In the genomic region with DNA sequence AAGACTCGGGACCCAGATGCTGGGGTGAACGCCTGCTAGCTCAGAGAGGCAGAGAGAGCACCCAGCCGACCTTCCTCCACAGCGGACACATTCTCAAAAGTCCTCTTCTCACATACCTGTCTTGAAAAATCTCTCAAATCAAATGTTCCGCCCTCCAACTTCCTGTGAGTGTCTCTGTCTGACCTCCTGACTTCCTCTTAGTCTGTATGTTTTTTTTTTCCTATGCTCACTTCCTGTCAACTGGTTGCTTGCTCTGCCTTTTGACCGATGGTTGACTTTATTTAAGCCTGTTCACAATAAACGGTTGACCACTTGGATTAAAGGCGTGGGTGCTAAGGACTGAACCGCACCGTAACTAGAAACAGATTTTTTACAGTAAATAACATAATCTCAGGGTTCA, we compare ENCODE assay signal across 17 mouse cellular contexts. TPM values are rescaled to one million over a fixed set of nuclear protein-coding genes. Genes with fewer than 3 reads are reported as not detected.
"Had no signal": no experiment of that assay in that cellular context is flagged by ENCODE, and none has a peak within 500 bp of the region (broad histone marks: within the 10 kb centered on the region; RNA-seq: fewer than 3 reads in every experiment).

No protein-coding gene starts in this region.

- H3K27me3 ChIP-seq: liver, embryonic 15.5 days had no signal

- H3K27ac ChIP-seq: liver, embryonic 15.5 days; midbrain, embryonic 15.5 days; stomach, postnatal 0 days had no signal

- H3K4me2 ChIP-seq: liver, embryonic 11.5 days; liver, embryonic 15.5 days; midbrain, embryonic 15.5 days had no signal

- H3K4me1 ChIP-seq: liver, embryonic 15.5 days had no signal

- H3K4me3 ChIP-seq: liver, embryonic 15.5 days; midbrain, embryonic 15.5 days had no signal

- H3K9ac ChIP-seq: liver, embryonic 15.5 days; midbrain, embryonic 15.5 days had no signal

- ATAC-seq: intestine, embryonic 16.5 days; midbrain, embryonic 15.5 days had no signal

- H3K9me3 ChIP-seq: liver, embryonic 15.5 days; midbrain, embryonic 15.5 days had no signal

- DNase-seq: kidney, adult 8-10 months; kidney, postnatal 14 days; left cerebral cortex, postnatal 4 days; lung, adult 2 months; lung, postnatal 14 days; right cerebral cortex, postnatal 14 days; thymus, adult 18-20 months; thymus, postnatal 36 days had no signal

- H3K36me3 ChIP-seq: liver, embryonic 15.5 days; midbrain, embryonic 15.5 days had no signal

RNA-seq across cellular contexts. Expression of a gene that starts 35.2 kb away (rescaled TPM):
- total RNA-seq: megakaryocyte progenitor cell, adult 5-6 weeks; monocyte, adult 5-6 weeks had no signal
- polyA plus RNA-seq: large intestine, adult 2 months; liver, embryonic 15.5 days; small intestine, adult 2 months had no signal
